ENCODE assay signal across 16 mouse cellular contexts in genomic region chr14:31405652-31406051, GRCm38 (mm10). TPM values are rescaled to one million over a fixed set of nuclear protein-coding genes. Genes with fewer than 3 reads are reported as not detected.
A peak's percentile ranks its signal among the peaks of the same experiment; 100 is the strongest.
DNase-seq lines count a peak whose midpoint lies in the region; TF ChIP-seq lines count a peak whose summit lies in the region.
"Had no signal": no experiment of that assay in that cellular context is flagged by ENCODE, and none has a peak within 500 bp of the region (broad histone marks: within the 10 kb centered on the region; RNA-seq: fewer than 3 reads in every experiment).

No protein-coding gene starts in this region.

- peaks cover 94% of the 10 kb centered on the region for H3K79me2 ChIP-seq in macrophage (ENCODE audit: inconsistent target)

- DNase-seq in cerebellum, postnatal 25 days: peak; percentile 33 to 41
- DNase-seq in cerebellum, adult 9-10 months: no peak
- no peak for DNase-seq in layer of hippocampus, adult 2 months (ENCODE audit: low spot score in 2 of 2)
- no peak for DNase-seq in layer of hippocampus, adult 18-20 months (ENCODE audit: low spot score in 2 of 2)
- no peak for DNase-seq in spleen, adult 2 months (ENCODE audit: low read depth in 1 of 2, low spot score in 2 of 2)
- DNase-seq in spleen, postnatal 36 days (ENCODE audit: low spot score in 2 of 2): no peak
- no peak for DNase-seq in natural killer cell, adult 2 months (ENCODE audit: low spot score in 2 of 2)
- DNase-seq: adrenal gland, postnatal 14 days had no signal

- no peak for TF ChIP-seq POLR2A in spleen, adult 2 months (IDR thresholded peaks at IDR 0.05; ENCODE audit: low read depth, low read length)

- H3K4me1 ChIP-seq in spleen, adult 2 months (ENCODE audit: control insufficient read depth, insufficient read depth, insufficient read length): peaks cover 54% of the 10 kb centered on the region; the same call in 1 of the 2 replicates
- H3K4me1 ChIP-seq: forebrain, embryonic 12.5 days had no signal

- WGBS in spleen, adult 2 months: 61% methylated on average over 6 of the region's 6 CpGs
- 52% methylated on average over 6 of the region's 6 CpGs for WGBS in macrophage (ENCODE audit: missing documents)

- H3K4me3 ChIP-seq in layer of hippocampus, adult 2 months: no peak overlapping the region
- no peak overlapping the region for H3K4me3 ChIP-seq in spleen, adult 2 months (ENCODE audit: extremely low read depth, insufficient read depth, insufficient read length)
- no peak overlapping the region for H3K4me3 ChIP-seq in macrophage (ENCODE audit: inconsistent target)
- H3K4me3 ChIP-seq: embryonic facial prominence, embryonic 13.5 days; forebrain, embryonic 12.5 days; heart, embryonic 15.5 days; hindbrain, embryonic 10.5 days; intestine, embryonic 15.5 days had no signal

- no peaks in the 10 kb centered on the region for H3K27me3 ChIP-seq in spleen, adult 2 months (ENCODE audit: control insufficient read depth, insufficient read depth, low read length)
- H3K27me3 ChIP-seq: embryonic facial prominence, embryonic 13.5 days; forebrain, embryonic 12.5 days; heart, embryonic 15.5 days; intestine, embryonic 15.5 days had no signal

- peaks cover 17% of the 10 kb centered on the region for H3K36me3 ChIP-seq in spleen, adult 2 months (ENCODE audit: control insufficient read depth, insufficient read depth, low read length)
- peaks cover 13% of the 10 kb centered on the region; the same call in 1 of the 2 replicates for H3K36me3 ChIP-seq in macrophage (ENCODE audit: inconsistent target)
- H3K36me3 ChIP-seq: G1E; heart, embryonic 15.5 days; hindbrain, embryonic 10.5 days; intestine, embryonic 15.5 days had no signal

- no peak for TF ChIP-seq CTCF in layer of hippocampus, adult 2 months (conservative IDR thresholded peaks at IDR 0.05)
- no peak for TF ChIP-seq CTCF in spleen, adult 2 months (IDR thresholded peaks at IDR 0.05; ENCODE audit: extremely low read depth, insufficient read depth, insufficient read length, insufficient replicate concordance)

- peak overlapping the region; percentile 86 for H3K27ac ChIP-seq in layer of hippocampus, adult 2 months
- peak overlapping the region; percentile 6; the same call in 1 of the 2 replicates for H3K27ac ChIP-seq in spleen, adult 2 months (ENCODE audit: insufficient read depth, low read length)
- peak overlapping the region; percentile 24 for H3K27ac ChIP-seq in macrophage
- H3K27ac ChIP-seq: embryonic facial prominence, embryonic 13.5 days; forebrain, embryonic 12.5 days; hindbrain, embryonic 10.5 days; hindbrain, embryonic 14.5 days; intestine, embryonic 15.5 days had no signal

RNA-seq across cellular contexts. Expression of gene Sh3bp5, which starts 30.2 kb away (rescaled TPM):
- total RNA-seq in layer of hippocampus, adult 2 months (2021): 100 to 1,000 TPM; 147 to 158 TPM
- 100 to 1,000 TPM; 158 to 165 TPM for total RNA-seq in layer of hippocampus, adult 18-20 months (2021)
- 36.0 and 43.0 TPM in 2 replicates for polyA plus RNA-seq in spleen, adult 2 months (2012; rRNA removed)
- 100 to 1,000 TPM in 16 of 26 experiments, 10 to 100 TPM in 10; 59.6 to 272 (median 117) TPM for total RNA-seq in macrophage (2018; cell fraction: chromatin; rRNA removed)
- total RNA-seq in macrophage (2018; cell fraction: cytosol; rRNA removed): 100 to 1,000 TPM in 24 of 26 experiments, 10 to 100 TPM in 2; 96.2 to 190 (median 141) TPM
- 100 to 1,000 TPM in 18 of 26 experiments, 10 to 100 TPM in 8; 64.7 to 176 (median 139) TPM for total RNA-seq in macrophage (2018; cell fraction: nucleus; rRNA removed)
- polyA plus RNA-seq in macrophage (2018): 90.6 to 150 TPM (median 150 TPM) in 3 replicates

Comparison
In these comparisons a context has a peak if more than half of its experiments do, and no peak if none do; other contexts are left out.
1. DNase-seq: peak in cerebellum, postnatal 25 days (2 of 2); none in cerebellum, adult 9-10 months (single experiment), layer of hippocampus, adult 2 months (0 of 2), layer of hippocampus, adult 18-20 months (0 of 2), spleen, adult 2 months (0 of 2), spleen, postnatal 36 days (0 of 2) and natural killer cell, adult 2 months (0 of 2).
2. H3K27ac ChIP-seq: peak in every context shown above with its lines; median percentile 86 in layer of hippocampus, adult 2 months; 24 in macrophage; 6 in spleen, adult 2 months.